Mouse (Mus musculus) intestine, embryonic 15.5 days (tissue): ENCODE data around the gene Irx6. TPM values are rescaled to one million over a fixed set of nuclear protein-coding genes. Genes with fewer than 3 reads are reported as not detected.
A peak's percentile ranks its signal among the peaks of the same experiment; 100 is the strongest.

Source experiments
- ATAC-seq: fragments of 200-750 bp; cut with Nextera tagmentation; 2 replicates; pipeline ENCODE4 v1.8.0; 2017; ENCODE audit warnings: moderate TSS enrichment, moderate library complexity
- H3K27ac ChIP-seq: fragments of 300-500 bp; sonication (generic); 2 replicates; pipeline ENCODE4 v1.5.1; 2015; ENCODE audit warnings: mild to moderate bottlenecking, inconsistent platforms
- H3K27me3 ChIP-seq: fragments of 300-500 bp; sonication (generic); replicated peaks from 2 replicates; pipeline ENCODE4 v1.6.1; 2015; ENCODE audit warnings: inconsistent platforms
- H3K36me3 ChIP-seq: fragments of 300-500 bp; sonication (generic); 2 replicates; pipeline ENCODE4 v1.6.1; 2015; ENCODE audit warnings: inconsistent platforms
- H3K4me1 ChIP-seq: fragments of 300-500 bp; sonication (generic); replicated peaks from 2 replicates; pipeline ENCODE4 v1.6.1; 2015; ENCODE audit warnings: inconsistent platforms
- H3K4me2 ChIP-seq: fragments of 300-500 bp; sonication (generic); replicated peaks from 2 replicates; pipeline ENCODE4 v1.6.1; 2015; ENCODE audit warnings: mild to moderate bottlenecking, inconsistent platforms
- H3K4me3 ChIP-seq: fragments of 300-500 bp; sonication (generic); replicated peaks from 2 replicates; pipeline ENCODE4 v1.5.1; 2015; ENCODE audit warnings: inconsistent platforms
- H3K9ac ChIP-seq: fragments of 300-500 bp; sonication (generic); 2 replicates; pipeline ENCODE4 v1.6.1; 2015; ENCODE audit warnings: inconsistent platforms
- H3K9me3 ChIP-seq: fragments of 300-500 bp; sonication (generic); 2 replicates; pipeline ENCODE4 v1.6.1; 2016; ENCODE audit warnings: inconsistent platforms
- WGBS: fragments of 180-500 bp; shearing (Covaris S2); methylation state at CpG from one replicate; pipeline ENCODE4 v1.1.7; 2015; 5-methylcytosine and 5-hydroxymethylcytosine counted together
- polyA plus RNA-seq: library from polyadenylated mRNA; unstranded; fragments of >200 nt; fragmentation: Nextera tagmentation; extraction: Ambion mirVana; gene quantifications from 2 replicates; pipeline ENCODE4 v1.2.1, GENCODE M21; 2015

The Irx6 gene
- not detected in 2 replicates for polyA plus RNA-seq

DNA sequence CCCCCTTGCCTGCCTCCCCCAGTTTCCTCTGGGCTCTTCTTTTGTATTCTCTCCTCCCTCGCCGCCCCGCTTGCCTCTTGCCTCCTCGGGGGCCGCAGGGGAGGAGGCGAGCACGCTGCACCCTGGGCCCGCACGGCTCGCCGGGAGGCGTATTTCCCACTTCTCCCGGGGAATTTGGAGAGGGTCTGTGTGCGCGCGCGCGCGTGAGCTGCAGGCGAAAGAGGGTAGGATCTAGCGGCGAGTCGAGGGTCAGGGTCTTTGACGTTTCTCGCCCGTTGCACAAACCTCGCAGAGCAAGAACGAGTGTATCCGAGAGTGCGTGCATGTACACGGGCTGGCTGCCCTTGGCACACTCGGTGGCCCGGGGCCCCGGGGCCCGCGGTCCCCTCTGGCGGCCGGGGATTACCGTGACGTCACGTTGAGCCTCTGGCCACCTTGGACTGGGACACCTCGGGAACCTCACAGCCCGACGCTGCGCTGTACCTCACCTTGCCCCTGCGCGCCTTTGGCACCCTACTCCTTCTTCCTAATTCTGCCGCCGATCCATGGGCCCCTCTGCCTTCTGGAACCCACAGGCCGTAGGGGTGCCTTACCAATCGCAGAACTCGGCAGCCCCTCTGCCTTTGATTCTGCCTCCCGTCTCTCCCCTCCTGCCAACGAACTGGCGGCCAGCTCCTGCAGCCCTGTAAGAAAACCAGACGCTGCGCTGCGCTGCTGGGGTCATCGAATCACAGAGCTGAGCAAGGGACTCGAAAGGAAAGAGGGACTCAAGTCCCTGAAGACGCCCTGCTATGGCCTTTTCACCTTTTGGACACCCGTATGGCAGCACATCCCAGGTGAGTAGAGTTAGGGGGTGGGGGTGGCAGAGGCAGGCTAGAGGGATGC is at the start of gene Irx6:
TSS of gene Irx6 (plus strand) at position 45 of the 885 bp plus-strand sequence.
- H3K9ac ChIP-seq: no peak within 1 kb of the TSS

DNA sequence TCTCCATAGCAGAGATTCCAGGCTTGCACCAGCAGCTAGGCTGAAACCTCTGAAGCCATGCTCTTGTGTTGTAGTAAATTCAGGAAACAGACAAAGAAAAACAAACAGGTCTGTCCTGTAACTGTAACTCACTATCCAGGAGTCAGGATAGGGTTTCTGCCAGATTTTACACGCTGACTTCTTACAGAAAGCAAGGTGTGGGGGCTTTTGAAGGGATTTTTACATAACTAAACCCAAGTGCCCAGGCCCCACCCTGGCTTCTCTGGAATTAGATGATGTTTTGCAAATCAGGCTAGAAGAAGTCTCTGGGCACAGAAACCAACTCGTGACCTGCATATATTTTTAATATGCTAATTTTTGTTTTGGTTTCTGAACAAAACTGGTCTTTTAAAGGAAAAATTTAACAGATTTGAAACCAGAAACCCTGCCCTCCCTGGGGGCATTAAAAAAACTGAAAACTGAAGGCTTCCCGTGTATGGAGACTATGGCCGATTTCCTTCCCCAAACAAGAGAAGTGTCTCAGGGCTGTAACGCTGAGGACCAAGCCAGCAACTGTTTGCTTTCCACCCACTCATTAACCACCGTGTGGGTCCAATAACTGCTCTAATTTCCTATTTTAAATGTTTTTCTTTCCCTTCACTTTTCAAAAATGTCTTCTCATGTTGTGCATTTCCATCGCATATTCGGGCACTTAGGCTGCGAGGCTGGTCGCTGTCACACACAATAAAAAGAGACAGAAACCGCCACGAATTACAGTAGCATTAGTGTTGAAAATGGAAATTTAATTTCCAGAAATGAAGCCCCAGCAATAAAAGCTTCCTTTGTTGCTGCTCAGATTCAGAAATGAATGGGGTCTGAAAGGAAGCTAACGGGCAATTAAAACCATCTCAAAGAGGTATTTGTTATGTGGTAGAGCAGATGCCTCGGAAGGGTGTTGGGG is 45.1 kb upstream of the Irx6 start:
- H3K27ac ChIP-seq: no peak overlapping the region
- 67% methylated on average over 14 of the region's 14 CpGs for WGBS
- H3K4me3 ChIP-seq: no peak overlapping the region
- no peak overlapping the region for H3K4me2 ChIP-seq
- H3K9ac ChIP-seq: no peak overlapping the region
- H3K4me1 ChIP-seq: no peaks in the 10 kb centered on the region
- no peaks in the 10 kb centered on the region for H3K27me3 ChIP-seq
- no peaks in the 10 kb centered on the region for H3K36me3 ChIP-seq
- ATAC-seq: no peak
- H3K9me3 ChIP-seq: no peaks in the 10 kb centered on the region

More for the DNA sequence above, at the start of gene Irx6:
- Histone ChIP-seq H3K27ac (no peak within 1 kb of the TSS), H3K36me3 (no peaks in the 10 kb centered on the region), H3K4me3 (peak within 1 kb of the TSS; percentile 35), H3K27me3 (peaks cover 84% of the 10 kb centered on the region), H3K4me1 (peaks cover 30% of the 10 kb centered on the region), H3K4me2 (peak within 1 kb of the TSS; percentile 75), H3K9me3 (no peaks in the 10 kb centered on the region)
- under 1% methylated on average over 60 of the region's 62 CpGs for WGBS
- no peak for ATAC-seq

DNA sequence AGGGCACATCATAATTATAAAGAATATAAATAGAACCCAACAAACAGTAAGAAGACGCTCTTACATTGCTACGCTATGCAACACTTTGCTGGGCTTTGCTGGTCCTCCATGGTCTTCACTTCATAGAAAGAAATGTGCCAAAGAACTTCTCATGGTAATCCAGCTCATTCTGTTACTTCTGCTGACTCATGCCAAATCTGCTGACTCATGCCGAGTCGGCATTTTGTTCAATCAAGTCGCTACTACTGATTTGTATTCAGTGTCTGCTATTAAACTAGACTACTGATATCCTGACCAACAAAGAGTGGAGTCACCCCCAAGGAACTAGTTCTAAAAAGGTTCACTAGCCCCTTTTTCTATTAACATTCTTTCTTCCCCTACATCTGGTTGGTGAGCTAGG is 40.9 kb upstream of the Irx6 start:
- H3K9me3 ChIP-seq: no peaks in the 10 kb centered on the region
- no peaks in the 10 kb centered on the region for H3K36me3 ChIP-seq
- no peak overlapping the region for H3K27ac ChIP-seq
- no peaks in the 10 kb centered on the region for H3K4me1 ChIP-seq
- H3K9ac ChIP-seq: no peak overlapping the region
- ATAC-seq: no peak
- H3K4me3 ChIP-seq: no peak overlapping the region
- WGBS: 95% methylated on average over 5 of the region's 5 CpGs
- no peaks in the 10 kb centered on the region for H3K27me3 ChIP-seq
- no peak overlapping the region for H3K4me2 ChIP-seq

DNA sequence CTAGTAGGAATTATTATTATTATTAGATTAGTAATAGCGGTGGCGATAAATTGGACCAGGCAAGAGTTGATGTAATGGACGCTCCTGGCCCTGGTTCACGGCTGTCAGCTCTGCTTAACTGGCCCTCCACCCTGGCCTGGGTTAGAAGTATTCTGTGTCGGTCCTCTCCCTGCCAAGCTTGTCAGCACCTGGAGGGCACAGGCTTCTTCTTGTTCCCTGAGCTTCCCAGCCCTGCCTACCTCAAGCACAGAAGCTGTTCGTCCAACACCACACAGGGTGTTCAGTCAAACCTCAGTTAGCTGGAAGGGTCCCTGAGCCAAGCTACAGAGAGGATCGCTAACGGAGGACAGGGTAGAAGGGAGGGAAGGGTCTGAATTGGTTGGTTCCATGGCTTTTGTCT is 33.3 kb upstream of the Irx6 start:
- 89% methylated on average over 8 of the region's 8 CpGs for WGBS

DNA sequence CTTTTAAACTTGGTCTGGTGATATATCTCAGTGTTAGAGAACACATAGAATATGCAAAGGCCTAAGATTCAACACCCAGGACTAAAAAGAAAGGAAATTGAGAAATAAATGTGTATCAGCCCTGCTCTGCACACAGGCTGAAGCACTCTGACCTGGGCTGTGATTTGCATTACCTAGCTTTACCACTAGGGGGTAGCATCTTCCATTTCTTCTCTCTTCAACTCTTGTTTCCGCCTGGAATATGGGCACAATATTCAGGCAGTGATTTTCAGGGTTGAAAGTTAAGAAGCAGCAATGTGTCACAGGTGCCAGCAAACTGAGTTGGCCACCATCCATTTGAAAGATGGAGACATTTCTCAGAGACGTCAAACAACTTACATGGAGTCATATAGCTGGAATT is 27.5 kb upstream of the Irx6 start:
- Histone ChIP-seq H3K36me3 (no peaks in the 10 kb centered on the region), H3K27ac (no peak overlapping the region), H3K4me1 (no peaks in the 10 kb centered on the region), H3K4me2 (no peak overlapping the region), H3K9me3 (no peaks in the 10 kb centered on the region), H3K9ac (no peak overlapping the region), H3K4me3 (no peak overlapping the region), H3K27me3 (no peaks in the 10 kb centered on the region)
- ATAC-seq: no peak
- 57% methylated on average over 2 of the region's 2 CpGs for WGBS

More for the DNA sequence above, 33.3 kb upstream of the Irx6 start:
- ATAC-seq: no peak
- Histone ChIP-seq H3K9me3 (no peaks in the 10 kb centered on the region), H3K36me3 (no peaks in the 10 kb centered on the region), H3K9ac (no peak overlapping the region), H3K27ac (no peak overlapping the region), H3K4me1 (no peaks in the 10 kb centered on the region), H3K4me2 (no peak overlapping the region), H3K27me3 (no peaks in the 10 kb centered on the region), H3K4me3 (no peak overlapping the region)

DNA sequence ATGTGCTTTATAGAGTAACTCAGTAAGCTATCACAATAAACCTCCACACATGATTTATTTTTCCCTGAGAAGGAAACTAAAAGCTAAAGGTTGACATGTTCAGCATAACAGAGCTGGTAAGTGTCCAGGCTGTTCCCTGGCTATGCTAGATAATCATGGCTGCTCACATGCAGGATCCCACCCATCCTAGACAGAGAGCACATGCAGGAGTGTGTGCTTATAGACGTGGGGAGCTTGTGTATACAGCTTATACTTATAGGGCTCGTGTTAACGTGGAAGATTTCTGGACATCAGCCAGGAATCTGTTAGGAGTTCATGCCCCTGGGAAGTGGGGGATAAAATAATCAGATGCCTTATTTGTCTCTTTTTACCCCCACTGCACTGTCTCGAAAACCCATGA is 9.9 kb upstream of the Irx6 start:
- H3K9ac ChIP-seq: no peak overlapping the region
- 0 out of 2 replicates have a peak, but pooled peaks cover under 1% of the 10 kb centered on the region for H3K27me3 ChIP-seq
- no peak overlapping the region for H3K4me3 ChIP-seq
- WGBS: 28% methylated on average over 4 of the region's 4 CpGs
- no peak overlapping the region for H3K4me2 ChIP-seq
- no peaks in the 10 kb centered on the region for H3K9me3 ChIP-seq
- no peaks in the 10 kb centered on the region for H3K4me1 ChIP-seq
- no peaks in the 10 kb centered on the region for H3K36me3 ChIP-seq
- no peak overlapping the region for H3K27ac ChIP-seq
- ATAC-seq: peak; percentile 51; the same call in 1 of the 2 replicates

DNA sequence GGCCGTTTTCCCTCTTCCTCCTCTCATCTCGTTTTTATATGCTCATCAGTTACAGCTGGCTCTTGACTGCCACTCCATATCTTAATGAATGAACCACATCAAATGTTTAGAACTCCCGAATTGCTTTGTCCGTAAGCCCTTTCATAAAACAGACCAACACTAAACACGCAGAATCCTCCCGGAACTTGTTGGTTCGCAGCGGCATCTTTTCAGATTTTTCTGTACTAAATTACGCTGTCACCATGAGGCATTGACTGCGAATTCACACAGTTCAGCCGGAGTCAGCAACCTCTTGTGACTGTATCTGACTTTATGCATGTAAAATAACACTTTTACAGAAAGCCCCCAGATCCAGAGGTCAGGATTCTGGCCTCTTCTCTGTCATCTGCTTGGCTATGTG is 3.9 kb upstream of the Irx6 start:
- H3K4me1 ChIP-seq: peaks cover 20% of the 10 kb centered on the region
- WGBS: 77% methylated on average over 11 of the region's 11 CpGs

DNA sequence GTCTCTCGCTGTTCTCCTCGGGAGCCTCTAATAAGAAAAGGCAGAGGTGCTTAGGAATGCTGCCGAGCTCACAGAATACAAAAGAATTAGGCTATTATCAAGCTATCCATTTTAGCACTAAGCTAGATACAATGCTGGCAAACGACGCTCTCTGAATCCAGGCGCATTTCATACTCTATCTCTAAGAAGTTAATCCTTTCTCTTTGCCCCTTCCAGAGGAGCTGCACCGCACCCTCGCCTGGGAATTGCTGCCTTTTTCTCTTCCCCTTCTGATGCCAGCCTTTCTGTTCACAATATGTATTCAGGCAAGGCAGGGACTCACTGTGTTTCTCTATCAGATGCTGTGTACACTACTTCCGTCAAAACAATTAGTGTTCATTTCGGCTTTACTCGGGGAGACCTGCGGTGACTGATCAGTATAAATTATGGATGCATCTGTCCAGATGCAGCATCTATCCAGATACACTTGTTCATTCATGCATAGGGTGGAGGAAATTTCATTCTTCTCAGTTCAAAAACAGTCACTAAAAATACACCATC is 3.4 kb upstream of the Irx6 start:
- Histone ChIP-seq H3K4me2 (no peak overlapping the region), H3K27me3 (peaks cover 50% of the 10 kb centered on the region), H3K9ac (no peak overlapping the region), H3K4me1 (peaks cover 20% of the 10 kb centered on the region), H3K4me3 (no peak overlapping the region), H3K36me3 (no peaks in the 10 kb centered on the region), H3K9me3 (no peaks in the 10 kb centered on the region), H3K27ac (no peak overlapping the region)
- 66% methylated on average over 12 of the region's 12 CpGs for WGBS
- no peak for ATAC-seq

More for the DNA sequence above, 3.9 kb upstream of the Irx6 start:
- H3K4me3 ChIP-seq: no peak overlapping the region
- no peak for ATAC-seq
- no peaks in the 10 kb centered on the region for H3K9me3 ChIP-seq
- H3K27me3 ChIP-seq: peaks cover 45% of the 10 kb centered on the region
- no peak overlapping the region for H3K27ac ChIP-seq
- H3K36me3 ChIP-seq: no peaks in the 10 kb centered on the region
- H3K4me2 ChIP-seq: no peak overlapping the region
- H3K9ac ChIP-seq: no peak overlapping the region

DNA sequence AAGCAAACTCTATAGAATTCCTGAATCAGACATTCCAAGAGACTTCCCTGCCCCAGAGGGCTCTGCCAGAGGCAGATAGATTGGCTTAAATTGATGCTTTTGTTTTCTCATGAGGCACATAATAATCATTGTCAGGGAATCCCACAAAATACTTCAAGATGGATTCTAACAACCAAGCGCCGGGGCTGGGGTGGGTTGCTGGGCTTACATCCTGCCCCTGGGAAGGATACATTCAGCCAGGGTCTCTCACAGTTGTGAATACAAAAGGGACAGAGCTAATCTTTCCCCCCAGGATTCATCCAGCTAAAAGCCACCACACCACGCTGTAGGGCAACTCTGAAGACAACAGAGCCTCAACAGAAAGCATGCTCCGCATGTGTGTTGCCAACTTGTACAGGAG is 2.2 kb upstream of the Irx6 start:
- 91% methylated on average over 4 of the region's 4 CpGs for WGBS
- Histone ChIP-seq H3K4me3 (no peak overlapping the region), H3K4me1 (peaks cover 20% of the 10 kb centered on the region), H3K27ac (no peak overlapping the region), H3K9me3 (no peaks in the 10 kb centered on the region), H3K9ac (no peak overlapping the region), H3K36me3 (no peaks in the 10 kb centered on the region), H3K27me3 (peaks cover 61% of the 10 kb centered on the region), H3K4me2 (no peak overlapping the region)
- no peak for ATAC-seq

DNA sequence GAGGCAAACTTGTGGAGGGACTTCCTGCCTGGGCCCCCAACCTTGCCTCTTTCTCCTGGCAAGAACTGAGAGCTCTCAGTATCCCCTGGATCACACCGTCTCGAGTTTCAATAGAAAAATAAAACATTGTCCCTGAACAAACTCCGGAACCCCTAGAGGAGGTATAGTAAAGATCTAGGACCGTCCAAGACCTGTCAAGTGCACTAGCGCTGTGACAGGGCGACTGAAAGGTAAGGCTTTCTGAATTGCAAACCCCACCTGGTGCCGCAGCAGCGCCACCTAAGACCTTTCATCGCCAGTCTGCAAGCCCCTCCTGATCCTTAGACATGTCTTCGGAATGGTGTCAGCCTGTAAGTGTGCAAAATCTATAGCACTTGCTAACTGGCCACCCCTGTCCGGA is 987 bp upstream of the Irx6 start:
- peak overlapping the region; percentile 75 for H3K4me2 ChIP-seq
- ATAC-seq: peak; percentile 17; the same call in 1 of the 2 replicates
- no peak overlapping the region for H3K27ac ChIP-seq
- H3K4me3 ChIP-seq: peak overlapping the region; percentile 35
- H3K27me3 ChIP-seq: peaks cover 73% of the 10 kb centered on the region
- H3K36me3 ChIP-seq: no peaks in the 10 kb centered on the region
- H3K9ac ChIP-seq: no peak overlapping the region
- H3K4me1 ChIP-seq: peaks cover 25% of the 10 kb centered on the region
- no peaks in the 10 kb centered on the region for H3K9me3 ChIP-seq
- WGBS: 6% methylated on average over 11 of the region's 11 CpGs

DNA sequence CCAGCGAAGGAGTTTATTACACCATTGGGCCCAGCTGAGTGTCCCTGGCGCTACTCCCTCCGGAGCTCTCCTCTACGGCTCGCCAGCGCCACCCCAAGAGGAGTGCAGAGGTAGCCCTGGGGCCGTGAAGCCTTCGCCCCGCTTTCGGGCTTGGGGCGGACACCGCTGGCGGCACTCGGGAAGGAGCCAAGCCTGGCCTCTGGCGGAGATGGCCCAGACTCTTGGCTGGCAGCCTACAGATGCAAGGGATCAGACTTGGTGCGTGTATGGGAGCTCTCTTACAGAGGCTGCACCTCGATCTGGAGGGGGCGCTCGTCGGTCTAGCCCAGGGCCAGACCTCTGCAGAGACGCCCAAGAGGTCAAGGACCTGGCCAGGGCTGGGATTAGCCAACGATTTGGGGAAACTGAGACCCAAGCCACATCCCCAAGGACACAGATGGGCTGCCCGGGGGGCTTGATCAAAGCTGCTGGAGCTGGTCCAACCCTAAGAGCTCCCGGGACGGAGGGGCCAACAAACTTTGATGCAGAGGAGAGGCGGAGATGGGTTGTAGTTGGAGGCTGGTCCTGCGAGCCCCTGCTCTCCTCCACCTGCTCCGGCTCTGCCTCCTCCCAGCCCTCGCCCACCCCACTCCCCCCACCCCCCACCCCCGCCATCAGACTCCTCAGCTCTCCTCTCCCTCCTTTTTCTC is 389 bp upstream of the Irx6 start:
- ATAC-seq: peak; percentile 59
- no peaks in the 10 kb centered on the region for H3K9me3 ChIP-seq
- H3K36me3 ChIP-seq: no peaks in the 10 kb centered on the region
- peaks cover 30% of the 10 kb centered on the region for H3K4me1 ChIP-seq
- under 1% methylated on average over 28 of the region's 30 CpGs for WGBS
- peaks cover 79% of the 10 kb centered on the region for H3K27me3 ChIP-seq
- peak overlapping the region; percentile 35 for H3K4me3 ChIP-seq
- H3K9ac ChIP-seq: no peak overlapping the region
- no peak overlapping the region for H3K27ac ChIP-seq
- peak overlapping the region; percentile 75 for H3K4me2 ChIP-seq
